Mouse (Mus musculus) neural tube, embryonic 15.5 days (tissue): ENCODE results near the gene Lrrk1. TPM values are rescaled to one million over a fixed set of nuclear protein-coding genes. Genes with fewer than 3 reads are reported as not detected.

Experiments
- ATAC-seq: fragments of 200-750 bp; cut with Nextera tagmentation; 2 replicates; pipeline ENCODE4 v1.8.0; 2017; ENCODE audit warnings: mild to moderate bottlenecking, moderate TSS enrichment, moderate library complexity; ENCODE audit not compliant: low FRiP score
- H3K27ac ChIP-seq: fragments of 300-500 bp; sonication (generic); replicated peaks from 2 replicates; pipeline ENCODE4 v1.5.1; 2015; ENCODE audit warnings: mild to moderate bottlenecking, inconsistent platforms
- H3K27me3 ChIP-seq: fragments of 300-500 bp; sonication (generic); replicated peaks from 2 replicates; pipeline ENCODE4 v1.6.1; 2015; ENCODE audit warnings: inconsistent platforms
- H3K36me3 ChIP-seq: fragments of 300-500 bp; sonication (generic); 2 replicates; pipeline ENCODE4 v1.6.1; 2015; ENCODE audit warnings: inconsistent platforms
- H3K4me1 ChIP-seq: fragments of 300-500 bp; sonication (generic); 2 replicates; pipeline ENCODE4 v1.6.1; 2015; ENCODE audit warnings: inconsistent platforms
- H3K4me2 ChIP-seq: fragments of 300-500 bp; sonication (generic); 2 replicates; pipeline ENCODE4 v1.6.1; 2015; ENCODE audit warnings: inconsistent platforms, mild to moderate bottlenecking, moderate library complexity
- H3K4me3 ChIP-seq: fragments of 300-500 bp; sonication (generic); replicated peaks from 2 replicates; pipeline ENCODE4 v1.5.1; 2015; ENCODE audit warnings: mild to moderate bottlenecking, inconsistent platforms
- H3K9ac ChIP-seq: fragments of 300-500 bp; sonication (generic); replicated peaks from 2 replicates; pipeline ENCODE4 v1.6.1; 2015; ENCODE audit warnings: mild to moderate bottlenecking, inconsistent platforms
- H3K9me3 ChIP-seq: fragments of 300-500 bp; sonication (generic); replicated peaks from 2 replicates; pipeline ENCODE4 v1.6.1; 2016; ENCODE audit warnings: inconsistent platforms
- WGBS: fragments of 180-500 bp; shearing (Covaris S2); methylation state at CpG from one replicate; pipeline ENCODE4 v1.1.7; 2015; ENCODE audit warnings: mixed read lengths; 5-methylcytosine and 5-hydroxymethylcytosine counted together
- polyA plus RNA-seq: library from polyadenylated mRNA; unstranded; fragments of >200 nt; fragmentation: Nextera tagmentation; extraction: Ambion mirVana; gene quantifications from 2 replicates; pipeline ENCODE4 v1.2.1, GENCODE M21; 2015

Lrrk1 gene
- 5.1 and 8.2 TPM in 2 replicates for polyA plus RNA-seq

DNA sequence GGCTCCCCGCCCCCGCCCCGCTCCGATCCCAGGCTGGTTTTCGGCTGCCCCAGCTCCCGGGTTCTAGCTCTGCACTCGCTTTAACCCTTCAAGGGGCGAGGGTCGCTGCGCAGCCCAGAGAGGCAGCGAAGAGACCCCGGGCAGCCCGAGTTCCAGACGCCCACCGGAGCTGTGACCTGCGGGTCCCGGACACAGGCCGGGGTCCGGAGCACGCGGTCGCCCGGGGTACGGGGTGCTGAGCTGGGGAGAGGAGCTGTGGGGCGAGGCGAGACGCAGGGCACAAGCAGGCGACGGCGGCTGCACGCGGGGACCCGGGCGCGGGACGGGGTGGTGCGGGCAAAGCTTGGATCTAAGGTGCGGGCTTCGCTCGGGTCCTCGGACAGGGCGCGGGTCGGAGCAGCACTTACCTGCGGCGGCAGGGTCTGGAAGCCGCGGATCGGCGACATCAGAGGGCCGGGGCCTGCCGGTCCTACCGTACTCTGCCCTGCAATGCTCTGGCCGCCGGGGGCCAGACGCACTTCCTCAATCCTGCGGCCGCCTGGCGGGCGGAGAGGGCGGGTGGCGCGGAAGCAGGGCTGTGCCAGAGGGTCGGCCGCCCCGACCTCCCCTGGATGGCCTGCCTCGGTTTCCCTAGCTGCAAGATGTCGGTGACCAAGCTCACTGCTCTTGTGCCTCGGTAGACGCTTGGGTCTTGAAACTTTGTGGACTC lies at the start of gene Lrrk1:
Gene Lrrk1, minus strand, starts transcription at position 538 of the 709 bp plus-strand sequence.
- Histone ChIP-seq H3K9ac (peak within 1 kb of the TSS; percentile 61), H3K9me3 (no peaks in the 10 kb centered on the region), H3K27me3 (0 out of 2 replicates have a peak, but pooled peaks cover 7% of the 10 kb centered on the region), H3K4me3 (peak within 1 kb of the TSS; percentile 55), H3K4me2 (peak within 1 kb of the TSS; percentile 99), H3K36me3 (no peaks in the 10 kb centered on the region), H3K27ac (peak within 1 kb of the TSS; percentile 48), H3K4me1 (peaks cover 21% of the 10 kb centered on the region)
- under 1% methylated on average over 70 of the region's 70 CpGs for WGBS
- ATAC-seq, result peak; percentile 54

DNA sequence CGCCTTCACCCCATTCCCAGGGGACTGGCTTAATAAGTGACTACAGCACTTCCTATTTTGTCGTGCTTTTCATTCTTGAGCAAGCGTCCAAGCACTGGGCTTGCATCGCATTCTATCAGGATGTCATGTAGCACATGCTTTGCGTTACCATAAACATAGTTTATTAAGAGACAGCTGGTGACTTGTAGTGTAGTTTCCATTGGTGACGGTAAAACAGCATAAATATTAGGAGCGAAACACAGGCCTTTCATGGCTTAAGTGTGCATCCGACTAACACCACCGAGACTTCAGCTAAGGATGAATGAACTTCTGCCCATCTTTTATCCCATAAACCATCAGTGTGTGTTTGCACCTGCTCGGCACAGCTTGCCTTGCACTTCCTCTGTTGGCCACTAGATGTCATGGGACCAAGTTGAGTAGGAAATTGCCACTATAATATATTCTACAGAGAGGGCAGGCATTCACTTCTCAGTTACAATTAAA lies 46.3 kb upstream of the Lrrk1 start:
- Histone ChIP-seq H3K4me2 (no peak overlapping the region), H3K9me3 (no peaks in the 10 kb centered on the region), H3K27me3 (peaks cover 8% of the 10 kb centered on the region; the same call in 1 of the 2 replicates), H3K4me1 (no peaks in the 10 kb centered on the region), H3K9ac (no peak overlapping the region), H3K4me3 (no peak overlapping the region), H3K27ac (no peak overlapping the region), H3K36me3 (no peaks in the 10 kb centered on the region)
- peak; percentile 45 for ATAC-seq
- WGBS, result 38% methylated on average over 10 of the region's 10 CpGs

DNA sequence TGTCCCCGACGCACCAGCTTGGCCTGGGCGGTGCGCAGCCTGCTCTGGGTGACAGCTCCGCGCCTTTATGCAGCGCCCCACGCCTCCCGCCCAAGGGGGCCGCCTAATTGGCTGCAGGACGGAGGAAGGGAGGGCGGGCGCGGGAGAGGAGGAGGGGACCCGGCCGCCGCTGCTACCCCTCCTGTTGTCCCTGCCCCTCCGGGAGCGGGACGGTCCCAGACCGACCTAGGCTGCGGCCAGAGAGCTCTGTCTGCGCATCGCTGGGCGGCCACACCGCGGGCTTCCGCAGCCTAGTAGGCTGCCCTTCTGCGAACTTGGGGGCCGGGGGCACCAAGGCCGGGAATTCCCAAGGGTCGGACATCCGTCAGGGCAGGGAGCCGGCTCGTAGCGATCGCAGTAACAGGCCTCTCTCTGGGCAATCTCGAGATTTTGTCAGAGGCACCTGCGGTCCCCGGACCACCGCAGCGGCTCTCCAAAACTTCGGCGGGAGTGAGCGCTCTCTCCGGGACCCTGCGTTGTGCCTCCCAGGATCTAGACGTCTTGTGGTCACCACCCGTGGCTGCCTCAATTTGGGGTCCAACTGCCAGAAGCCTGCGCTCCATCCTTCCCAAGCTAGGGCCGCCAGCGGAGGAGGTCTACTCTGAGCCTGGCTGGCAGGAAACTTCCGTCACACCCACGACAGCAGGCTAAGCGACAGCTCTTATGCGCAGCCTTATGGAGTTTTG lies 39.4 kb upstream of the Lrrk1 start, which contains the start of gene Aldh1a3:
Gene Aldh1a3, minus strand, starts transcription at position 81 of the 725 bp plus-strand sequence.
- H3K36me3 ChIP-seq, result no peaks in the 10 kb centered on the region
- H3K9me3 ChIP-seq, result no peaks in the 10 kb centered on the region
- peaks cover 15% of the 10 kb centered on the region for H3K4me1 ChIP-seq
- peak within 1 kb of the TSS; percentile 38 for H3K9ac ChIP-seq
- under 1% methylated on average over 50 of the region's 56 CpGs for WGBS
- H3K4me2 ChIP-seq, result peak within 1 kb of the TSS; percentile 92
- H3K27me3 ChIP-seq, result peaks cover 65% of the 10 kb centered on the region
- peak; percentile 79; the same call in 1 of the 2 replicates for ATAC-seq
- H3K27ac ChIP-seq, result no peak within 1 kb of the TSS
- peak within 1 kb of the TSS; percentile 44 for H3K4me3 ChIP-seq

DNA sequence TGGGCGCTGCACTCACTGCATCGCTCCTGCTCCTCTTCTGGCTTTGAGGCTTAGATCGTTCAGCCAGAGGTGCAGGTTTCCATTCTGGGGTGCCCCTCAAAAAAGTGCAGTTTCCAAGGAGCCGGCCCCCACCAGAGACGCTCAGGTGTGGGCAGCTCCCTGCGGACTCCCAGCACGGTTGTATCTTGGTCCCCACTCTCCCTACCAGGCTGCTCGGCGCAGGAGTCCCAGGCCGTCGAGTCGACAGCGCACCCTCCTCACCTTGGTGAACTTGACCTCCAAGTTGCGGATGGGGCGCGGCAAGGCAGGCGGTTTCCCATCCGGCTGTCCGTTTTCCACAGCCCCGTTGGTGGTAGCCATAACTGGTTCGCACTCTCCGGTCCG lies 38.9 kb upstream of the Lrrk1 start:
- H3K4me1 ChIP-seq, result peaks cover 15% of the 10 kb centered on the region
- H3K4me2 ChIP-seq, result peak overlapping the region; percentile 92
- WGBS, result 2% methylated on average over 23 of the region's 23 CpGs
- H3K27ac ChIP-seq, result no peak overlapping the region
- no peaks in the 10 kb centered on the region for H3K36me3 ChIP-seq
- H3K9me3 ChIP-seq, result no peaks in the 10 kb centered on the region
- H3K4me3 ChIP-seq, result peak overlapping the region; percentile 44
- H3K27me3 ChIP-seq, result peaks cover 65% of the 10 kb centered on the region
- peak; percentile 28; the same call in 1 of the 2 replicates for ATAC-seq
- H3K9ac ChIP-seq, result peak overlapping the region; percentile 38

DNA sequence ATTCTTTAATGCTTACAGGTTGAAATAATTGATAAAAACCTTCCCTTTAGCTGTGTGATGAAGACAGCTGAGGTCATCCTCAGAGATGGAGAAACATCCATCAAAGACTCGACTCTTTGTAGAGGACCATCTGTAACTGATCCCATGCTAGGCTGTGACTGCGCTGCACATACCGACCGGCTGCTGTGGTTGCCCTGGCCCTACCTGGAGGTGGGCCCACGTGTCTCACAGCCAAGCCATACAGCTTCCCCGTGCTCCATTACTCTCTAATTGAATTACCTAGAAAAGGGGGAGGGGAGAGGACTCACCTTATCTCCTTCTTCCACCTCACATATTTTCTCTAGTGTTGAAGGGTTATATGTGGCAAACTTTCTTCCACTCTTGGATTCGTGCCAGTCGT lies 33.8 kb upstream of the Lrrk1 start:
- Histone ChIP-seq H3K4me2 (no peak overlapping the region), H3K4me3 (no peak overlapping the region), H3K27ac (no peak overlapping the region), H3K27me3 (peaks cover 30% of the 10 kb centered on the region), H3K9me3 (no peaks in the 10 kb centered on the region), H3K9ac (no peak overlapping the region), H3K36me3 (no peaks in the 10 kb centered on the region), H3K4me1 (peaks cover 2% of the 10 kb centered on the region)
- ATAC-seq, result no peak
- 75% methylated on average over 8 of the region's 8 CpGs for WGBS

DNA sequence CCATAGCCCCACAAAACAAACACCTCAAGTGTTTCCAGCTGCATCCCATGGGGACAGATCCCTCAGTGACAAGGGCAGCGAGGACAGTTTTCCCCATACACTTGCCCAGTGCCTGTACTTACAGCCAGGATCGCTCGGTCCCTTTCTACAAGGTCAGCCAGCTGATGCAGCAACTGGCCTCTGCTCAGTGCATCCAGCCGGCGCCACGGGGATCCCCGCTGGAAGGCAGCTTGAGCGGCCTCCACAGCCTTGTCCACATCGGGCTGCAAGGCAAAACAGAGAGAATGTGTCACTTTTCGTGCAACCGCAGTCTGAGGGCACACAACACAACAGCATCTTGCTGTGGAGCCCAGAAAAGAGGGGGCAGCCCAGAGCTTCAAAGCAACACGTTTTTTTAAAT lies 30.8 kb upstream of the Lrrk1 start:
- Histone ChIP-seq H3K4me1 (no peaks in the 10 kb centered on the region), H3K27ac (no peak overlapping the region), H3K4me3 (no peak overlapping the region), H3K36me3 (no peaks in the 10 kb centered on the region), H3K4me2 (no peak overlapping the region), H3K9me3 (no peaks in the 10 kb centered on the region), H3K27me3 (0 out of 2 replicates have a peak, but pooled peaks cover 4% of the 10 kb centered on the region), H3K9ac (no peak overlapping the region)
- no peak for ATAC-seq
- 55% methylated on average over 12 of the region's 12 CpGs for WGBS

DNA sequence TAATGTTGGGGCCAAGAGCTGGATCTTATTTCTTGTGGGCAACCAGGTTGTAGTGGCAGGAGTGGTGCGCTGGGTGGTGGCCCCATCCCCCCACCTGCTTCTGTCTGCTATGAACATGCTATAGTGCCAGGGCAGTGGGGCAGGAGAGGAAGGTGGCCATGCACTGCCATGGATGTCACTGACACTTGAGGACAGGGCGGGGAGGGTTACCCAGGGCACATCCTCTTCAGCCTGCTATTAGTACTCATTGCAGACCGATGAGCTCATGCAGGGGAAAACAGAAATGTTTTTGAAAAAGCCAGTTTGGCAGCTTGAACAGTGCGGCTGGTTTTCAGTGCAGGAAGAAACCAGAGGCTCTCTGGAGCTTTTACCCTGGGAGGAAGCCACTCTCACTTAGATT lies 28.7 kb upstream of the Lrrk1 start:
- H3K9me3 ChIP-seq, result no peaks in the 10 kb centered on the region
- ATAC-seq, result no peak
- WGBS, result 85% methylated on average over 4 of the region's 4 CpGs

DNA sequence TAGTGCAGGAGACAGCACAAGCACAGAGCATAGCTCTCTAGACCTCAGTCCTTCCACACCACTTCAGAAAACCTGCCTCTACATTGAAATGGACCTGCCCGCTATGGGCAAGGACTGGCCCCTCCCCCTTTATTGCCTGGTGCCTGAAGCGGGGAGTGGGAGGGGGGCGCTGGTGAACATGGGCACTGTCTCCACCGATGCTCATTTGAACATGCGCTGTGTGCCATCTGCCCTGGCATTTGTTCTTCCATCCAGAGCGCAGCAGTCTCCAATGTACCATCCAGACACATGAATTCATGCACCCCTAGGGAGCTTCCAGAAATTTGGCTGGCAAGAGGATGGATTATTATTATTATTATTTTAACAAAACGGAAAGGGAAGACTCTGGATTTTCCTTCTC lies 24.9 kb upstream of the Lrrk1 start:
- Histone ChIP-seq H3K4me2 (peak overlapping the region; percentile 7), H3K9ac (no peak overlapping the region), H3K27me3 (no peaks in the 10 kb centered on the region), H3K36me3 (no peaks in the 10 kb centered on the region), H3K4me1 (peaks cover 12% of the 10 kb centered on the region; the same call in 1 of the 2 replicates), H3K9me3 (no peaks in the 10 kb centered on the region), H3K27ac (no peak overlapping the region), H3K4me3 (no peak overlapping the region)
- WGBS, result 41% methylated on average over 7 of the region's 7 CpGs
- ATAC-seq, result peak; percentile 71; the same call in 1 of the 2 replicates

More for the DNA sequence above, 28.7 kb upstream of the Lrrk1 start:
- no peaks in the 10 kb centered on the region for H3K36me3 ChIP-seq
- no peak overlapping the region for H3K27ac ChIP-seq
- peaks cover 12% of the 10 kb centered on the region; the same call in 1 of the 2 replicates for H3K4me1 ChIP-seq
- H3K4me2 ChIP-seq, result no peak overlapping the region
- H3K9ac ChIP-seq, result no peak overlapping the region
- H3K4me3 ChIP-seq, result no peak overlapping the region
- no peaks in the 10 kb centered on the region for H3K27me3 ChIP-seq

DNA sequence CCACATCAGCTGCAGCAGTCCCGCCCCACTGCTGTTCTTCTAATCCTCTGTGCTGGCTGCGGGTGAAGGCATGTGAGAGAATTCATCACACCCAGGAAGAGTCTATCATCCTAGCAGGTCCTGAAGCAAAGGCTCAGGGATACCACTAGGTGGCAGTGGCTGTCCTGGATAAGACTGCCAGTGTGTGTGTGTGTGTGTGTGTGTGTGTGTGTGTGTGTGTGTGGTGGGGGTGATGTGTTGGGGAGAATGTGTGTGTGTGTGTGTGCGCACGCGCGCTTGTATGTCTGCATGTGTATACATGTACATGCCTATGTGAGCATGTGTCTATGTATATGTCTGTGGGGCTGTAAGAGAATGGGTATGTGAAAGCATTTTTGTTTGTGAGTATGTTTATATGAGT lies 21.3 kb upstream of the Lrrk1 start:
- no peak overlapping the region for H3K27ac ChIP-seq
- no peak overlapping the region for H3K9ac ChIP-seq
- peaks cover 16% of the 10 kb centered on the region for H3K4me1 ChIP-seq
- no peaks in the 10 kb centered on the region for H3K27me3 ChIP-seq
- H3K9me3 ChIP-seq, result no peaks in the 10 kb centered on the region
- no peak overlapping the region for H3K4me3 ChIP-seq
- ATAC-seq, result no peak
- no peaks in the 10 kb centered on the region for H3K36me3 ChIP-seq
- 74% methylated on average over 6 of the region's 6 CpGs for WGBS
- H3K4me2 ChIP-seq, result no peak overlapping the region

DNA sequence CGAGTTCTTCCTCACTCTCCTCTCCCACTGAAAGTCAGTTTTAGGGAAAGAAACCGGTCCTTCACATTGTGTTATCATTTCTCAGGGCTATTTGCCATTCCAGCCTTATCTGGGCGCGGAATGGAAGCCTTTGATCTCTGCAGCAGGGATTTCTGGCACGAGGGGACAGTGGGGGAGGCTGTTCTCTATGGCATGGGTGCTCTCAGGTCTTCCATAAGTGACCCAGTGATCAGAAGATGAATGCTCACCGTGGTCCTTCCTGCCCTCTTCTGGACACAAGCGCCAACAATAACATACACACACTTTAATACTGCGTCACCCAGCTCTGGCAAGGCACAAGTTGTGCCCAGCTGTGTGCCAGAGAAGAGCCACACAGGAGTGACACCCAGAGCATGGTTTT lies 18.8 kb upstream of the Lrrk1 start:
- no peak overlapping the region for H3K4me2 ChIP-seq
- no peak for ATAC-seq
- no peaks in the 10 kb centered on the region for H3K9me3 ChIP-seq
- H3K27me3 ChIP-seq, result no peaks in the 10 kb centered on the region
- peaks cover 4% of the 10 kb centered on the region for H3K4me1 ChIP-seq
- 83% methylated on average over 8 of the region's 8 CpGs for WGBS
- H3K27ac ChIP-seq, result no peak overlapping the region
- no peak overlapping the region for H3K9ac ChIP-seq
- no peaks in the 10 kb centered on the region for H3K36me3 ChIP-seq
- no peak overlapping the region for H3K4me3 ChIP-seq

DNA sequence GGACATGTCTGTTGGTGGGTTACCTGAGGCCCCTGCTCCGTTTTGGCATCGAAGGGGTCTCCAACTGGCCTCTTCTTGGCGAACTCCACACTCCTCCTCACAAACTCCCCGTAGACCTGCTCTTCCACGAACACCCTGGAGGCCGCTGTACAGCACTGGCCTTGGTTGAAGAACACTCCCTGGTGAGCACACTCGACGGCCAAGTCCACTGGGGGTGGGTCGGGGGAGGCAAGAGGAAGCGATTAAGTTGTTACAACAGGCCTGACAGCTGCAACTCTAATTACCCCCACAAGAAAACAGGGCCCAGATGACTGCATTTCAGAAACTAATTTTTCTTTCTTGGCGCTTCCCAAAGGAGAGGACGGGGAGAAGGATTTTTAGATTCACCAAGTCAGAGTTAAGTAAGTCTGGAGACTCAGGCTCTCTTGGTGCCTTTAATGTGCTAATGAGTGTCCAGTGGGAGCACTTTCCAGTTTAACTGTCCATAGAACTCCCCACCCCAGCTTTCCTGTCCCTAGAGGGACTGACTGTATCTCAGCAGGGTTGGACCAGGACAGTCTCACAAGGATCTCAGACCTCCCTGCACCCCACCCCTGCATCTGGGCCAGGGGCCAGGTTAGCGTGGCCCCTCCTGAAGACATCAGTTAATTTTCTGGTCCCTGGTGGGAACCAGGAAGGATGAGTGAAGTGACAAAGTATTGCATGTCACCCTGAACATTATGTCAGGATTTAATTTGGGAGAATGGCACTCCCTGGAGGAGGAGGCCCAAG lies 18.0 kb upstream of the Lrrk1 start:
- Histone ChIP-seq H3K9me3 (no peaks in the 10 kb centered on the region), H3K27ac (no peak overlapping the region), H3K27me3 (no peaks in the 10 kb centered on the region), H3K4me2 (no peak overlapping the region), H3K36me3 (no peaks in the 10 kb centered on the region), H3K4me1 (peaks cover 4% of the 10 kb centered on the region), H3K9ac (no peak overlapping the region), H3K4me3 (no peak overlapping the region)
- WGBS, result 48% methylated on average over 13 of the region's 13 CpGs
- no peak for ATAC-seq
